Mouse (Mus musculus): Measurements from ENCODE around the gene Hist3h2ba.

Gene Hist3h2ba

GRCm38 (mm10) chr11:58948542-58949479, at the start of gene Hist3h2ba:
Gene Hist3h2ba, plus strand, starts transcription at chr11:58948920.
- DNase-seq = peak; percentile 81

- DNase-seq = no peak
Measured at GRCm38 (mm10) chr11:58901080-58901479, 47.6 kb upstream of the Hist3h2ba start.

- peak; percentile 99 for DNase-seq
Measured at GRCm38 (mm10) chr11:58903511-58904409, 45.0 kb upstream of the Hist3h2ba start, which contains the start of gene Zfp39. Gene Zfp39, minus strand, starts transcription at chr11:58904225.

GRCm38 (mm10) chr11:58904410-58904718, 44.4 kb upstream of the Hist3h2ba start:
- DNase-seq = no peak

GRCm38 (mm10) chr11:58904838-58905237, 43.9 kb upstream of the Hist3h2ba start:
- DNase-seq = no peak

- no peak for DNase-seq
Measured at GRCm38 (mm10) chr11:58913776-58914175, 34.9 kb upstream of the Hist3h2ba start.

GRCm38 (mm10) chr11:58914461-58915028, 34.2 kb upstream of the Hist3h2ba start:
- peak; percentile 39 for DNase-seq

GRCm38 (mm10) chr11:58916879-58917744, 31.6 kb upstream of the Hist3h2ba start:
- DNase-seq = peak; percentile 84

- DNase-seq = no peak
Measured at GRCm38 (mm10) chr11:58917745-58918366, 30.9 kb upstream of the Hist3h2ba start, which contains the start of gene Btnl10. Gene Btnl10, plus strand, starts transcription at chr11:58917908.

- no peak for DNase-seq
Measured at GRCm38 (mm10) chr11:58918759-58919158, 30.0 kb upstream of the Hist3h2ba start.

GRCm38 (mm10) chr11:58922420-58922819, 26.3 kb upstream of the Hist3h2ba start:
- no peak for DNase-seq

GRCm38 (mm10) chr11:58926651-58927050, 22.1 kb upstream of the Hist3h2ba start:
- DNase-seq = no peak

GRCm38 (mm10) chr11:58927053-58927452, 21.7 kb upstream of the Hist3h2ba start:
- no peak for DNase-seq

- peak; percentile 80 for DNase-seq
Measured at GRCm38 (mm10) chr11:58927790-58928651, 20.7 kb upstream of the Hist3h2ba start.

GRCm38 (mm10) chr11:58929055-58929454, 19.7 kb upstream of the Hist3h2ba start:
- DNase-seq = no peak

- no peak for DNase-seq
Measured at GRCm38 (mm10) chr11:58929641-58930040, 19.1 kb upstream of the Hist3h2ba start.

GRCm38 (mm10) chr11:58930254-58930653, 18.5 kb upstream of the Hist3h2ba start:
- no peak for DNase-seq

- DNase-seq = no peak
Measured at GRCm38 (mm10) chr11:58931576-58931975, 17.1 kb upstream of the Hist3h2ba start.

- no peak for DNase-seq
Measured at GRCm38 (mm10) chr11:58937909-58938308, 10.8 kb upstream of the Hist3h2ba start.

- DNase-seq = peak; percentile 90
Measured at GRCm38 (mm10) chr11:58938322-58939087, 10.2 kb upstream of the Hist3h2ba start, which contains the start of gene Rnf187. Gene Rnf187, minus strand, starts transcription at chr11:58938916.
